Mouse (Mus musculus): ENCODE results near the gene Lrrc1. TPM values are rescaled to one million over a fixed set of nuclear protein-coding genes. Genes with fewer than 3 reads are reported as not detected.

Gene Lrrc1
- total and polyA plus RNA-seq, 2 experiments from 2014 or later, result 7.4 to 19.8 TPM

GRCm38 (mm10) chr9:77463195-77463594 lies 81.5 kb downstream of the Lrrc1 start:
- H3K4me1 ChIP-seq (ENCODE audit: insufficient read depth, low read length), result no peaks in the 10 kb centered on the region
- no peaks in the 10 kb centered on the region for H3K27me3 ChIP-seq (ENCODE audit: insufficient read depth, low read length)
- H3K9ac ChIP-seq (replicated peaks; ENCODE audit: low read length), result no peak overlapping the region
- DNase-seq (ENCODE audit: low spot score) (no peak), ATAC-seq (no peak)
- no peaks in the 10 kb centered on the region for H3K36me3 ChIP-seq (ENCODE audit: insufficient read depth, low read length)
- TF ChIP-seq CTCF (IDR thresholded peaks at IDR 0.05; ENCODE audit: low read depth), result no peak
- no peak overlapping the region for H3K4me2 ChIP-seq (ENCODE audit: low read depth, low read length)
- no peak overlapping the region for H3K27ac ChIP-seq
- no peaks in the 10 kb centered on the region for H3K9me3 ChIP-seq (ENCODE audit: low read length)
- no peak overlapping the region for H3K4me3 ChIP-seq (ENCODE audit: low read length)
- 64% methylated on average over 4 of the region's 4 CpGs for WGBS

- no peak for DNase-seq (ENCODE audit: low spot score)
- no peak overlapping the region for H3K27ac ChIP-seq
- no peaks in the 10 kb centered on the region for H3K36me3 ChIP-seq (ENCODE audit: insufficient read depth, low read length)
- no peaks in the 10 kb centered on the region for H3K27me3 ChIP-seq (ENCODE audit: insufficient read depth, low read length)
- H3K9me3 ChIP-seq (ENCODE audit: low read length), result no peaks in the 10 kb centered on the region
- no peak overlapping the region for H3K4me2 ChIP-seq (ENCODE audit: low read depth, low read length)
- 74% methylated on average over 9 of the region's 9 CpGs for WGBS
- H3K4me1 ChIP-seq (ENCODE audit: insufficient read depth, low read length), result no peaks in the 10 kb centered on the region
- no peak overlapping the region for H3K9ac ChIP-seq (replicated peaks; ENCODE audit: low read length)
- no peak overlapping the region for H3K4me3 ChIP-seq (ENCODE audit: low read length)
- ATAC-seq, result no peak
- TF ChIP-seq CTCF (IDR thresholded peaks at IDR 0.05; ENCODE audit: low read depth), result no peak
Measured at GRCm38 (mm10) chr9:77461371-77461915, 83.2 kb downstream of the Lrrc1 start.

GRCm38 (mm10) chr9:77460408-77460807 lies 84.3 kb downstream of the Lrrc1 start:
- WGBS, result 82% methylated on average over 14 of the region's 14 CpGs
- no peak for DNase-seq (ENCODE audit: low spot score)
- Histone ChIP-seq H3K9me3 (ENCODE audit: low read length) (no peaks in the 10 kb centered on the region), H3K36me3 (ENCODE audit: insufficient read depth, low read length) (no peaks in the 10 kb centered on the region), H3K27ac (no peak overlapping the region), H3K4me1 (ENCODE audit: insufficient read depth, low read length) (no peaks in the 10 kb centered on the region), H3K9ac (replicated peaks; ENCODE audit: low read length) (no peak overlapping the region), H3K4me3 (ENCODE audit: low read length) (no peak overlapping the region), H3K4me2 (ENCODE audit: low read depth, low read length) (no peak overlapping the region), H3K27me3 (ENCODE audit: insufficient read depth, low read length) (no peaks in the 10 kb centered on the region)
- no peak for ATAC-seq
- no peak for TF ChIP-seq CTCF (IDR thresholded peaks at IDR 0.05; ENCODE audit: low read depth)

GRCm38 (mm10) chr9:77459365-77459764 lies 85.3 kb downstream of the Lrrc1 start:
- WGBS, result 88% methylated on average over 2 of the region's 2 CpGs
- Histone ChIP-seq H3K4me1 (ENCODE audit: insufficient read depth, low read length) (no peaks in the 10 kb centered on the region), H3K27ac (no peak overlapping the region), H3K9me3 (ENCODE audit: low read length) (no peaks in the 10 kb centered on the region), H3K4me2 (ENCODE audit: low read depth, low read length) (no peak overlapping the region), H3K27me3 (ENCODE audit: insufficient read depth, low read length) (no peaks in the 10 kb centered on the region), H3K36me3 (ENCODE audit: insufficient read depth, low read length) (no peaks in the 10 kb centered on the region), H3K9ac (replicated peaks; ENCODE audit: low read length) (no peak overlapping the region), H3K4me3 (ENCODE audit: low read length) (no peak overlapping the region)
- ATAC-seq, result no peak
- no peak for DNase-seq (ENCODE audit: low spot score)
- no peak for TF ChIP-seq CTCF (IDR thresholded peaks at IDR 0.05; ENCODE audit: low read depth)

- no peaks in the 10 kb centered on the region for H3K27me3 ChIP-seq (ENCODE audit: insufficient read depth, low read length)
- 66% methylated on average over 13 of the region's 13 CpGs for WGBS
- H3K36me3 ChIP-seq (ENCODE audit: insufficient read depth, low read length), result no peaks in the 10 kb centered on the region
- ATAC-seq, result peak; percentile 48
- no peak for TF ChIP-seq CTCF (IDR thresholded peaks at IDR 0.05; ENCODE audit: low read depth)
- H3K27ac ChIP-seq, result no peak overlapping the region
- H3K4me2 ChIP-seq (ENCODE audit: low read depth, low read length), result no peak overlapping the region
- H3K9ac ChIP-seq (replicated peaks; ENCODE audit: low read length), result no peak overlapping the region
- no peaks in the 10 kb centered on the region for H3K4me1 ChIP-seq (ENCODE audit: insufficient read depth, low read length)
- DNase-seq (ENCODE audit: low spot score), result no peak
- no peak overlapping the region for H3K4me3 ChIP-seq (ENCODE audit: low read length)
- no peaks in the 10 kb centered on the region for H3K9me3 ChIP-seq (ENCODE audit: low read length)
Measured at GRCm38 (mm10) chr9:77456169-77456826, 88.4 kb downstream of the Lrrc1 start.

GRCm38 (mm10) chr9:77455439-77456168 lies 89.1 kb downstream of the Lrrc1 start:
- Histone ChIP-seq H3K4me1 (ENCODE audit: insufficient read depth, low read length) (no peaks in the 10 kb centered on the region), H3K36me3 (ENCODE audit: insufficient read depth, low read length) (no peaks in the 10 kb centered on the region), H3K4me2 (ENCODE audit: low read depth, low read length) (no peak overlapping the region), H3K9me3 (ENCODE audit: low read length) (no peaks in the 10 kb centered on the region), H3K27me3 (ENCODE audit: insufficient read depth, low read length) (no peaks in the 10 kb centered on the region), H3K27ac (no peak overlapping the region), H3K4me3 (ENCODE audit: low read length) (no peak overlapping the region), H3K9ac (replicated peaks; ENCODE audit: low read length) (no peak overlapping the region)
- ATAC-seq (no peak), DNase-seq (ENCODE audit: low spot score) (no peak)
- 61% methylated on average over 19 of the region's 19 CpGs for WGBS
- no peak for TF ChIP-seq CTCF (IDR thresholded peaks at IDR 0.05; ENCODE audit: low read depth)
